In the genomic region with DNA sequence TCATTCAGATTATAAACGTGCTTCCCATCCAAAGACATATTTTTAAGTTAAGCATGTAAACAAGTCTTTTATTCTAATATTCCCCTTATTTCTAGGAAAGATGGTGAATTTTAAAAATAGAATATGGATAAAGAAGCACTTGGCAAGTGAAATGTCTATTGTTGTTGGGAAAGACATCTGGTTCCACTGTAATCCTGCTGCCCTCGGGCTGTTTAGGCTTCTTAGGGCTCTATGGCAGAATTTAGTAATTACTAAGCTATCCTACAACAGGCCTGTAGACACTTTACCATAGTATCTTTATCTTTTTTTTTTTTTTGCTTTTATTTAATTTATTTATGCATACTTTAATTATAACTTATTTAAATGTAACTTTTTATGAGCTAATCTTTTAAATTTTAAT, we compare ENCODE assay signal across 37 mouse cellular contexts. TPM values are rescaled to one million over a fixed set of nuclear protein-coding genes. Genes with fewer than 3 reads are reported as not detected.
DNase-seq lines count a peak whose midpoint lies in the region; ATAC-seq lines count a peak whose summit lies in the region.
"Had no signal": no experiment of that assay in that cellular context is flagged by ENCODE, and none has a peak within 500 bp of the region (broad histone marks: within the 10 kb centered on the region; RNA-seq: fewer than 3 reads in every experiment).

No protein-coding gene starts in this region.

- intact Hi-C loops in gastrocnemius, postnatal 36 days (cut with DNase I): no loop called here

- H3K4me1 ChIP-seq in neural tube, embryonic 11.5 days (ENCODE audit: control insufficient read depth, insufficient read depth, low read length): no peaks in the 10 kb centered on the region
- H3K4me1 ChIP-seq in neural tube, embryonic 15.5 days: 0 out of 2 replicates have a peak, but pooled peaks cover 4% of the 10 kb centered on the region
- no peaks in the 10 kb centered on the region for H3K4me1 ChIP-seq in hindbrain, embryonic 12.5 days
- no peaks in the 10 kb centered on the region for H3K4me1 ChIP-seq in midbrain, embryonic 12.5 days
- no peaks in the 10 kb centered on the region for H3K4me1 ChIP-seq in forebrain, embryonic 15.5 days
- H3K4me1 ChIP-seq: heart, embryonic 10.5 days; liver, embryonic 12.5 days had no signal

- no peaks in the 10 kb centered on the region for H3K36me3 ChIP-seq in neural tube, embryonic 11.5 days (ENCODE audit: control insufficient read depth, insufficient read depth, low read length)
- H3K36me3 ChIP-seq in neural tube, embryonic 15.5 days: no peaks in the 10 kb centered on the region
- H3K36me3 ChIP-seq in hindbrain, embryonic 12.5 days: no peaks in the 10 kb centered on the region
- H3K36me3 ChIP-seq in midbrain, embryonic 12.5 days: no peaks in the 10 kb centered on the region
- no peaks in the 10 kb centered on the region for H3K36me3 ChIP-seq in forebrain, embryonic 15.5 days
- H3K36me3 ChIP-seq: heart, embryonic 10.5 days; heart, embryonic 15.5 days; liver, embryonic 12.5 days had no signal

- H3K9me3 ChIP-seq in neural tube, embryonic 11.5 days (ENCODE audit: control insufficient read depth, low read length): no peaks in the 10 kb centered on the region
- no peaks in the 10 kb centered on the region for H3K9me3 ChIP-seq in neural tube, embryonic 15.5 days (replicated peaks)
- no peaks in the 10 kb centered on the region for H3K9me3 ChIP-seq in hindbrain, embryonic 12.5 days (replicated peaks)
- no peaks in the 10 kb centered on the region for H3K9me3 ChIP-seq in midbrain, embryonic 12.5 days
- H3K9me3 ChIP-seq in forebrain, embryonic 15.5 days: no peaks in the 10 kb centered on the region
- H3K9me3 ChIP-seq: heart, embryonic 10.5 days; heart, embryonic 15.5 days; liver, embryonic 12.5 days had no signal

- H3K4me3 ChIP-seq in neural tube, embryonic 11.5 days (ENCODE audit: low read depth, low read length): no peak overlapping the region
- H3K4me3 ChIP-seq in neural tube, embryonic 15.5 days (replicated peaks): no peak overlapping the region
- no peak overlapping the region for H3K4me3 ChIP-seq in hindbrain, embryonic 12.5 days
- H3K4me3 ChIP-seq in midbrain, embryonic 12.5 days: no peak overlapping the region
- no peak overlapping the region for H3K4me3 ChIP-seq in forebrain, embryonic 15.5 days
- H3K4me3 ChIP-seq: heart, embryonic 10.5 days; heart, embryonic 15.5 days; liver, embryonic 12.5 days had no signal

- H3K27me3 ChIP-seq in neural tube, embryonic 11.5 days (ENCODE audit: control insufficient read depth, insufficient read depth, low read length): no peaks in the 10 kb centered on the region
- no peaks in the 10 kb centered on the region for H3K27me3 ChIP-seq in neural tube, embryonic 15.5 days (replicated peaks)
- no peaks in the 10 kb centered on the region for H3K27me3 ChIP-seq in hindbrain, embryonic 12.5 days
- H3K27me3 ChIP-seq in midbrain, embryonic 12.5 days: no peaks in the 10 kb centered on the region
- H3K27me3 ChIP-seq in forebrain, embryonic 15.5 days: no peaks in the 10 kb centered on the region
- H3K27me3 ChIP-seq: heart, embryonic 15.5 days; liver, embryonic 12.5 days had no signal

- no peak for DNase-seq in neural tube, embryonic 11.5 days (ENCODE audit: low spot score)
- DNase-seq in cerebellum, adult 9-11 months: no peak
- no peak for DNase-seq in gastrocnemius, postnatal 36 days
- DNase-seq: adrenal gland, postnatal 25 days; cerebellum, adult 2 months; cerebellum, postnatal 25 days; heart, adult 11 months; kidney, adult 9 months; kidney, postnatal 10 days; layer of hippocampus, postnatal 36 days; left cerebral cortex, postnatal 4 days; liver, postnatal 0 days; lung, postnatal 36 days; right cerebral cortex, postnatal 14 days had no signal

- ATAC-seq in neural tube, embryonic 11.5 days (ENCODE audit: insufficient read depth, low FRiP score, low TSS enrichment): no peak
- no peak for ATAC-seq in neural tube, embryonic 15.5 days (ENCODE audit: low FRiP score)
- no peak for ATAC-seq in hindbrain, embryonic 12.5 days (ENCODE audit: low FRiP score)
- ATAC-seq in midbrain, embryonic 12.5 days (ENCODE audit: low FRiP score, low read depth): peak; percentile 49; the same call in 1 of the 2 replicates
- no peak for ATAC-seq in forebrain, embryonic 15.5 days (replicated peaks)
- ATAC-seq: CD4-positive, CD25-positive, alpha-beta regulatory T cell, adult 4 months; intestine, postnatal 0 days; liver, embryonic 12.5 days; liver, postnatal 0 days had no signal

- H3K9ac ChIP-seq in neural tube, embryonic 11.5 days (ENCODE audit: low read length): no peak overlapping the region
- no peak overlapping the region for H3K9ac ChIP-seq in neural tube, embryonic 15.5 days (replicated peaks)
- no peak overlapping the region for H3K9ac ChIP-seq in hindbrain, embryonic 12.5 days
- no peak overlapping the region for H3K9ac ChIP-seq in midbrain, embryonic 12.5 days (replicated peaks)
- no peak overlapping the region for H3K9ac ChIP-seq in forebrain, embryonic 15.5 days (replicated peaks)
- H3K9ac ChIP-seq: heart, embryonic 15.5 days; liver, embryonic 12.5 days; liver, postnatal 0 days had no signal

- 68% methylated on average over 2 of the region's 2 CpGs for WGBS in neural tube, embryonic 11.5 days
- WGBS in neural tube, embryonic 15.5 days: 59% methylated on average over 2 of the region's 2 CpGs
- WGBS in hindbrain, embryonic 12.5 days: 61% methylated on average over 2 of the region's 2 CpGs
- 65% methylated on average over 2 of the region's 2 CpGs for WGBS in midbrain, embryonic 12.5 days
- 59% methylated on average over 2 of the region's 2 CpGs for WGBS in forebrain, embryonic 15.5 days

- H3K4me2 ChIP-seq in neural tube, embryonic 11.5 days (ENCODE audit: low read depth): no peak overlapping the region
- H3K4me2 ChIP-seq in neural tube, embryonic 15.5 days: no peak overlapping the region
- H3K4me2 ChIP-seq in hindbrain, embryonic 12.5 days (replicated peaks): 0 out of 2 replicates have a peak overlapping the region, but pooled peaks have one; percentile 26
- H3K4me2 ChIP-seq in midbrain, embryonic 12.5 days (replicated peaks): no peak overlapping the region
- H3K4me2 ChIP-seq in forebrain, embryonic 15.5 days (replicated peaks): no peak overlapping the region
- H3K4me2 ChIP-seq: heart, embryonic 15.5 days; liver, embryonic 12.5 days had no signal

- H3K27ac ChIP-seq in neural tube, embryonic 11.5 days (ENCODE audit: low read depth, low read length): peak overlapping the region; percentile 67; the same call in 1 of the 2 replicates
- H3K27ac ChIP-seq in neural tube, embryonic 15.5 days (replicated peaks): no peak overlapping the region
- peak overlapping the region; percentile 74 for H3K27ac ChIP-seq in hindbrain, embryonic 12.5 days
- peak overlapping the region; percentile 76 for H3K27ac ChIP-seq in midbrain, embryonic 12.5 days (replicated peaks)
- no peak overlapping the region for H3K27ac ChIP-seq in forebrain, embryonic 15.5 days (replicated peaks)
- H3K27ac ChIP-seq: heart, embryonic 10.5 days; heart, embryonic 15.5 days; liver, embryonic 12.5 days had no signal

RNA-seq across cellular contexts. Expression of a gene that starts 2.7 kb away (rescaled TPM):
- polyA plus RNA-seq in neural tube, embryonic 11.5 days (2014; fragmentation: Nextera tagmentation; extraction: Ambion mirVana): 0.11 TPM in 1 of 2 replicates, not detected in the other
- not detected in 2 replicates for polyA plus RNA-seq in neural tube, embryonic 15.5 days (2015; fragmentation: Nextera tagmentation; extraction: Ambion mirVana)
- 0.08 and 0.10 TPM in 2 replicates for polyA plus RNA-seq in hindbrain, embryonic 12.5 days (2016; fragmentation: Nextera tagmentation; extraction: Ambion mirVana)
- 0.27 and 0.35 TPM in 2 replicates for polyA plus RNA-seq in midbrain, embryonic 12.5 days (2016; fragmentation: Nextera tagmentation; extraction: Ambion mirVana)
- polyA plus RNA-seq in forebrain, embryonic 15.5 days (2015; fragmentation: Nextera tagmentation; extraction: Ambion mirVana): 0.06 TPM in 1 of 2 replicates, not detected in the other
- total RNA-seq in gastrocnemius, postnatal 36 days (2021): not detected
- total RNA-seq: adrenal gland, postnatal 25 days; gastrocnemius, adult 8-10 months; layer of hippocampus, postnatal 36 days; left cerebral cortex, postnatal 4 days; megakaryocyte, adult 5-6 weeks; monocyte, adult 5-6 weeks had no signal
- polyA plus RNA-seq: CD4-positive, CD25-positive, alpha-beta regulatory T cell, adult 4 months; forebrain, embryonic 16.5 days; heart, embryonic 10.5 days; heart, embryonic 15.5 days; intestine, postnatal 0 days; large intestine, adult 2 months; liver, embryonic 12.5 days; liver, postnatal 0 days; lung, embryonic 16.5 days; small intestine, adult 2 months; stomach, embryonic 14.5 days; thymus, postnatal 0 days; urinary bladder, adult 2 months had no signal

RNA-seq across cellular contexts. Expression of a gene that starts 46.0 kb away (rescaled TPM):
- not detected in 2 replicates for polyA plus RNA-seq in neural tube, embryonic 11.5 days (2014; fragmentation: Nextera tagmentation; extraction: Ambion mirVana)
- polyA plus RNA-seq in neural tube, embryonic 15.5 days (2015; fragmentation: Nextera tagmentation; extraction: Ambion mirVana): not detected in 2 replicates
- not detected in 2 replicates for polyA plus RNA-seq in hindbrain, embryonic 12.5 days (2016; fragmentation: Nextera tagmentation; extraction: Ambion mirVana)
- not detected in 2 replicates for polyA plus RNA-seq in midbrain, embryonic 12.5 days (2016; fragmentation: Nextera tagmentation; extraction: Ambion mirVana)
- not detected in 2 replicates for polyA plus RNA-seq in forebrain, embryonic 15.5 days (2015; fragmentation: Nextera tagmentation; extraction: Ambion mirVana)
- total RNA-seq in gastrocnemius, postnatal 36 days (2021): not detected
- total RNA-seq: adrenal gland, postnatal 25 days; gastrocnemius, adult 8-10 months; heart, postnatal 25 days; layer of hippocampus, postnatal 36 days; left cerebral cortex, postnatal 4 days; megakaryocyte, adult 5-6 weeks; monocyte, adult 5-6 weeks had no signal
- polyA plus RNA-seq: CD4-positive, CD25-positive, alpha-beta regulatory T cell, adult 4 months; cerebellum, adult 2 months; embryonic facial prominence, embryonic 11.5 days; forebrain, embryonic 16.5 days; heart, embryonic 10.5 days; heart, embryonic 15.5 days; intestine, postnatal 0 days; large intestine, adult 2 months; limb, embryonic 14.5 days; liver, embryonic 12.5 days; liver, postnatal 0 days; lung, embryonic 16.5 days; small intestine, adult 2 months; stomach, embryonic 14.5 days; testis, adult 2 months; thymus, postnatal 0 days; urinary bladder, adult 2 months had no signal

Comparison
In these comparisons a context has a peak if more than half of its experiments do, and no peak if none do; other contexts are left out.
1. H3K27ac ChIP-seq: peak in neural tube, embryonic 11.5 days (single experiment), hindbrain, embryonic 12.5 days (single experiment) and midbrain, embryonic 12.5 days (single experiment); none in neural tube, embryonic 15.5 days (single experiment) and forebrain, embryonic 15.5 days (single experiment).